Mouse (Mus musculus): ENCODE measurements around the gene Nhs.

Nhs gene

GRCm38 (mm10) chrX:162017471-162017870 is 142.1 kb downstream of the Nhs start:
- peak; percentile 44 for DNase-seq

- no peak for DNase-seq
Measured at GRCm38 (mm10) chrX:162012570-162012969, 147.0 kb downstream of the Nhs start.

GRCm38 (mm10) chrX:162009876-162010275 is 149.7 kb downstream of the Nhs start:
- DNase-seq = peak; percentile 90

GRCm38 (mm10) chrX:162003818-162004217 is 155.7 kb downstream of the Nhs start:
- DNase-seq = no peak

GRCm38 (mm10) chrX:161998876-161999275 is 160.7 kb downstream of the Nhs start:
- no peak for DNase-seq

DNA sequence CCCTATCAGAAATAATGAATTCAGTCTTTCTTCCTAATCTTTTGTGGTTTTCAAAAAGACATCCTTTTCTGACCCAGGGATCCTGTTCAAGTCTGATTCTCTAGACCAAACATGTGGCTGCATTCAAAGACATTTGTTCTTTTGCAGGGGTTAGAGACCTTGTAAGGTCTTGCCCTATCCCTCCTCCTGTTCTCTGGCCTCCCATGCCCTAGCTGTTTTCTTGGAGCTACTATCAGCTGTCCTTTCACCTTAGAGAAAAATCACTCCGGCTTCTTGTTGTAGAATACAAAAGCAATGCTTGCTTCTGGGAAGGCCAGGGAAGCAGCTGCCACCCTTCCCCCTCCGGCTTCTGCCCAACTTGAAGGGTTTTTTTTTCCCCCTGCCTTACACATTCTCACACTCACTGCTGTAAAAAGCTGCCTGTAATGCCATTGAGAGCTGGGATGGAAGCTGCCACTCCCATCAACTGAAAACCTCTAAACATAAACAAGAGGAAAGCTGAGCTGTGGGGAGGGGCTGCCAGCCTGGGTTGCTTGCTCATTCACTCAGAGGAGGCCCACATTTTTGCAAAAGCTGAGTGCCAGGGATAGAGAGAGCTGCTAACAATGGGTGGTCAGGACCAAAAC is 162.2 kb downstream of the Nhs start:
- DNase-seq = peak; percentile 69

DNA sequence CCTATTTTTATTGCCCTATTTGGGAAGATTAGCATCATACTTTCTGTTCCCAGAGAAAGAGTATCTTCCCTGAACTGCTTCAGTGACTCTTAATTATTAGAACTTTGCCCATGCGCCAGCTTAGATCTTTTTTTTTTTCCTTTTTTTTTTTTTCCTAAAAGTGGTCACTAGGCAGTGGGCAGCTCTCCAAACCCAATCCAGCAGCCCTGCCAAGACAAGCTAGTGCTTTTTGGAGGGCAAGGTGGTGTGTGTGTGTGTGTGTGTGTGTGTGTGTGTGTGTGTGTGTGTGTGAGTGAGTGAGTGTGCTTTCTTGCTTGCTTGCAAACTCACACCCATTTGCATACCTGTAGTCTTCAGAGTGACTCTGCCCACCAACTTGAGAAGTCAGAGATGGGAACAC is 169.4 kb downstream of the Nhs start:
- no peak for DNase-seq

- DNase-seq = peak; percentile 77
Measured at GRCm38 (mm10) chrX:161984961-161985360, 174.6 kb downstream of the Nhs start.

- DNase-seq = no peak
Measured at GRCm38 (mm10) chrX:161981399-161981798, 178.1 kb downstream of the Nhs start.

- no peak for DNase-seq
Measured at GRCm38 (mm10) chrX:161979946-161980345, 179.6 kb downstream of the Nhs start.

DNA sequence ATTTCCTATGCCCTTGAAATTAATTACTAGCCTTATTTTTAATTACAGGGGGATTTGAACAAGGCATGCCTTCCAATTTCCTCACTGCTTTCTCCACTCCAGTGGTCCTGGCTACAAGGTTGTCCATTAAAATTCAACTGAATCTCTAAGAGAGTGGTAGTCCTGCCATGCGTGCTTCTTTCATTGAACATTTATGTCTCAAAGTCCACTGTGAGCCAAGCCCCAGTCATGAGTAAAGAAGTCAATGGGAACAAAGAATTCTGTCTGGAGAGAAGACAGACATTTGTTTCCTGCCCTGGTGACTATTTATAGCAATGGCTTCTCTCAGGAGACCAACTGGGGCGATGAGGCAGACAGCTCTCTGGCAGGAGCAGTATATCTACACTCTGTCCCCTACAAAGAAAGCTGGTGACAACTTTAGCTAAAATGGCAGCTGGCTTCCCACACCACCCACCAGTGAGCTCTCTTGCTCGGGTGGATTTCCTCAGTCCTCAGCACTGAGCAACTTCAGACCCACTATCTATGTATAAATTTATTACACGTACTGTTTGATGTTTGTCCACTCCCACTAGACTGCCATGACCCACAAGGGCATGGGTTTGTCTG is 182.2 kb downstream of the Nhs start:
- no peak for DNase-seq

DNA sequence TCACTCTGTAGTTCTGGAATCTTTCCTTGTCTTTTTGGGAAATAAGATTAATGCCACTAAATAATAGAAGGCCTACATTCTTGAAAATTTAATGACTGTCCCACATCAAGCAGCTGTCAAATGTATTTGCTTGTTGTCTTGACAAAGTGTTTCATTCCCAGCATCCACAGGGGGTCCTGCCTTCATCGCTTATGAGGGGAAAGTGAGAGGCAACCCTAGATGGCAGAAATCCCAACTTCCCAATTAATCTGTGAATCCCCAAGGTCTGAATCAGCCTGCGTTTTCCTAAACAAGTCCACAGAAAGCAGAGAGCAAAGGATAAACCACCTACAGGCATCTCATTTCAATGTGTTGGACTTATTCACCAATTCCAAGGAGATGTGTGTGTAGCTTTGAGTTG is 183.2 kb downstream of the Nhs start:
- DNase-seq = peak; percentile 39

- DNase-seq = no peak
Measured at GRCm38 (mm10) chrX:161973572-161973971, 186.0 kb downstream of the Nhs start.

DNA sequence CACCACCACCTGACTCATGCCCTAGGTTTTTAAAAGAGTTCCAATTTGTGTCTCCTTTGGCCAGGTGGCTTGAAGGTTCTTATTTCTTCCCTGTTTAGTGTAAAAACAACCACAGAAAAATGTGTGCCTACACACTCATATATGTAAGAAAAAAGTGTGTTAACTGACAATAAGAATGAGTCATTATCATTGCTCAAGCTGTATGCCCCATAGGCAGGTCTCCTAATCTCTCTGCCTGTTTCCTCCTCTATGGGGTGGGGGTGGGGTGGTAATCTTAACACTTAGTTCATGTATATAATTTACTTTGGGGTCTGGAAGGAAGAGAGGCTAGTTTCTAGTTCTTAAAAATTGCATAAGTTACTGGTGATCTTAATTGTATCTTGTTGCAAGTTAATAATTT is 186.8 kb downstream of the Nhs start:
- DNase-seq = no peak

GRCm38 (mm10) chrX:161971961-161972502 is 187.5 kb downstream of the Nhs start:
- DNase-seq = no peak

GRCm38 (mm10) chrX:161971131-161971530 is 188.4 kb downstream of the Nhs start:
- DNase-seq = no peak

GRCm38 (mm10) chrX:161967692-161968091 is 191.8 kb downstream of the Nhs start:
- DNase-seq = peak; percentile 58

- no peak for DNase-seq
Measured at GRCm38 (mm10) chrX:161963372-161963771, 196.2 kb downstream of the Nhs start.

- no peak for DNase-seq
Measured at GRCm38 (mm10) chrX:161962855-161963254, 196.7 kb downstream of the Nhs start.

GRCm38 (mm10) chrX:161961756-161962155 is 197.8 kb downstream of the Nhs start:
- DNase-seq = peak; percentile 38

- peak; percentile 70 for DNase-seq
Measured at GRCm38 (mm10) chrX:161961176-161961575, 198.4 kb downstream of the Nhs start.

GRCm38 (mm10) chrX:161952356-161952755 is 207.2 kb downstream of the Nhs start:
- no peak for DNase-seq

DNA sequence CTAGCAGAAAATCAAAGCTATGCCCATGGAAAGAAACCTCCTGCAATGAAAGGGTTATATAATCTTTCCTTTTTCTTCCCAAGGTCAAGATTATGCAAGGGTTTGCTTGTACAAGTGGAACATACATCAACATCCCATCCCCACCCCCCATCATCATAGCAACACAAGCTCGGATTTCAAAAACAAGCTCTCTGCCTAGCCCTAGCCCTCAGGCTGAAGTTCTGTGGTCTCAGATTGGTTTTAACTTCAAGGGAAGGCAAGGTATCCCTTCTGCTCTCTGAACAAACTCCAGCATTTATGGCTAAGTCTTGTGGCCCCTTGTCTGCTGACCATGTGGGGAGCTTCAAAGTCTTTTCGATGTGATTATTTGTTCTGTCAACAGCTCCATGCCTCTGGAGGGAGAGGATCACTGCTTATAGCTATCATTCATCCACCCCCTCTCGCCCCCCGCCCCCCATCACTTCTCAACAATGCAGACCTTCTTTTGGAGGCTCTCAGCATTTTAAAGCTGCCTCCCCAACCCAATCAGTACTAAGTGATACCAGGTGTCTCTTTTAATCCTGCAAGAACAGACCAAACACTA is 216.3 kb downstream of the Nhs start:
- DNase-seq = no peak

- peak; percentile 86 for DNase-seq
Measured at GRCm38 (mm10) chrX:161940696-161941095, 218.8 kb downstream of the Nhs start.
